Mouse (Mus musculus) lung, postnatal 0 days (tissue): ENCODE data around the gene Camk1d. TPM values are rescaled to one million over a fixed set of nuclear protein-coding genes. Genes with fewer than 3 reads are reported as not detected.
"Not testable (repeated sequence)": the region's sequence is repeated elsewhere in the genome, so short reads cannot be mapped to it uniquely, and the experiment has no call there.

Source experiments
- ATAC-seq: fragments of 200-750 bp; cut with Nextera tagmentation; 2 replicates; pipeline ENCODE4 v1.8.0; 2017; ENCODE audit warnings: moderate library complexity
- DNase-seq: peaks from one replicate; pipeline ENCODE4 v3.0.0-alpha.2; 2016; ENCODE audit warnings: low spot score
- H3K27ac ChIP-seq: fragments of 300-500 bp; sonication (generic); 2 replicates; pipeline ENCODE4 v1.5.1; 2014; ENCODE audit warnings: antibody characterized with exemption, mild to moderate bottlenecking, low read length, mixed read lengths
- H3K27me3 ChIP-seq: fragments of 300-500 bp; sonication (generic); replicated peaks from 2 replicates; pipeline ENCODE4 v1.6.1; 2014; ENCODE audit warnings: low read length, mixed read lengths; ENCODE audit not compliant: insufficient read depth
- H3K36me3 ChIP-seq: fragments of 300-500 bp; sonication (generic); 2 replicates; pipeline ENCODE4 v1.6.1; 2014; ENCODE audit warnings: low read length, mixed read lengths; ENCODE audit not compliant: insufficient read depth
- H3K4me1 ChIP-seq: fragments of 300-500 bp; sonication (generic); 2 replicates; pipeline ENCODE4 v1.6.1; 2014; ENCODE audit warnings: antibody characterized with exemption, low read depth, low read length, mixed read lengths; ENCODE audit not compliant: insufficient read depth
- H3K4me2 ChIP-seq: fragments of 300-500 bp; sonication (generic); replicated peaks from 2 replicates; pipeline ENCODE4 v1.6.1; 2014; ENCODE audit warnings: low read depth, mild to moderate bottlenecking, low read length, moderate library complexity, mixed read lengths
- H3K4me3 ChIP-seq: fragments of 300-500 bp; sonication (generic); 2 replicates; pipeline ENCODE4 v1.5.1; 2014; ENCODE audit warnings: low read depth, low read length
- H3K9ac ChIP-seq: fragments of 300-500 bp; sonication (generic); replicated peaks from 2 replicates; pipeline ENCODE4 v1.6.1; 2014; ENCODE audit warnings: low read depth, mild to moderate bottlenecking
- H3K9me3 ChIP-seq: fragments of 300-500 bp; sonication (generic); 2 replicates; pipeline ENCODE4 v1.6.1; 2016; ENCODE audit warnings: low read length, mixed read lengths
- CTCF ChIP-seq: IDR thresholded peaks from 2 replicates; pipeline ENCODE4 v1.5.1; 2016; ENCODE audit warnings: antibody characterized with exemption, mild to moderate bottlenecking
- EP300 ChIP-seq: IDR thresholded peaks from 2 replicates; pipeline ENCODE4 v1.6.1; 2016; ENCODE audit warnings: antibody characterized with exemption, mild to moderate bottlenecking, control low read depth
- WGBS: fragments of 180-500 bp; shearing (Covaris S2); extraction: QIAGEN DNeasy Blood & Tissue Kit; methylation state at CpG from one replicate; pipeline ENCODE4 v1.1.7; 2014; 5-methylcytosine and 5-hydroxymethylcytosine counted together
- polyA plus RNA-seq: library from polyadenylated mRNA; unstranded; fragments of >200 nt; fragmentation: Nextera tagmentation; extraction: Ambion mirVana; gene quantifications from 2 replicates; pipeline ENCODE4 v1.2.1, GENCODE M21; 2015

The Camk1d gene
- polyA plus RNA-seq, 1 experiment from 2014 or later = 2.2 TPM

GRCm38 (mm10) chr2:5395873-5396272, 318.4 kb downstream of the Camk1d start:
- DNase-seq (no peak), ATAC-seq (no peak)
- no peak overlapping the region for H3K4me2 ChIP-seq
- H3K4me1 ChIP-seq = no peaks in the 10 kb centered on the region
- TF ChIP-seq EP300 (no peak), CTCF (no peak)
- H3K9ac ChIP-seq = no peak overlapping the region
- no peaks in the 10 kb centered on the region for H3K27me3 ChIP-seq
- no peak overlapping the region for H3K27ac ChIP-seq
- H3K36me3 ChIP-seq = no peaks in the 10 kb centered on the region
- 51% methylated on average over 2 of the region's 2 CpGs for WGBS
- H3K4me3 ChIP-seq = no peak overlapping the region
- no peaks in the 10 kb centered on the region for H3K9me3 ChIP-seq

GRCm38 (mm10) chr2:5392921-5393320, 321.4 kb downstream of the Camk1d start:
- no peak overlapping the region for H3K27ac ChIP-seq
- H3K36me3 ChIP-seq = no peaks in the 10 kb centered on the region
- no peak overlapping the region for H3K4me3 ChIP-seq
- TF ChIP-seq CTCF (no peak), EP300 (no peak)
- H3K27me3 ChIP-seq = no peaks in the 10 kb centered on the region
- no peaks in the 10 kb centered on the region for H3K4me1 ChIP-seq
- DNase-seq (no peak), ATAC-seq (no peak)
- no peak overlapping the region for H3K4me2 ChIP-seq
- no peaks in the 10 kb centered on the region for H3K9me3 ChIP-seq
- no peak overlapping the region for H3K9ac ChIP-seq

- no peak for TF ChIP-seq EP300
- TF ChIP-seq CTCF = no peak
- Histone ChIP-seq H3K4me2 (no peak overlapping the region), H3K36me3 (no peaks in the 10 kb centered on the region), H3K4me3 (no peak overlapping the region), H3K4me1 (no peaks in the 10 kb centered on the region), H3K27me3 (no peaks in the 10 kb centered on the region), H3K9ac (no peak overlapping the region), H3K27ac (no peak overlapping the region), H3K9me3 (no peaks in the 10 kb centered on the region)
- ATAC-seq (no peak), DNase-seq (no peak)
- 67% methylated on average over 4 of the region's 4 CpGs for WGBS
Observed at GRCm38 (mm10) chr2:5392470-5392869, 321.8 kb downstream of the Camk1d start.

- Histone ChIP-seq H3K27ac (no peak overlapping the region), H3K4me3 (no peak overlapping the region), H3K4me1 (no peaks in the 10 kb centered on the region), H3K9ac (no peak overlapping the region), H3K9me3 (no peaks in the 10 kb centered on the region), H3K27me3 (no peaks in the 10 kb centered on the region), H3K36me3 (no peaks in the 10 kb centered on the region), H3K4me2 (no peak overlapping the region)
- DNase-seq = no peak
- WGBS = 91% methylated on average over 7 of the region's 7 CpGs
- no peak for ATAC-seq
- TF ChIP-seq CTCF = no peak
- TF ChIP-seq EP300 = no peak
Observed at GRCm38 (mm10) chr2:5388381-5388780, 325.9 kb downstream of the Camk1d start.

- H3K4me2 ChIP-seq = no peak overlapping the region
- no peak overlapping the region for H3K27ac ChIP-seq
- WGBS = 46% methylated on average over 12 of the region's 12 CpGs
- DNase-seq (no peak), ATAC-seq (no peak)
- TF ChIP-seq EP300 (no peak), CTCF (no peak)
- H3K4me3 ChIP-seq = no peak overlapping the region
- no peak overlapping the region for H3K9ac ChIP-seq
- H3K27me3 ChIP-seq = no peaks in the 10 kb centered on the region
- no peaks in the 10 kb centered on the region for H3K36me3 ChIP-seq
- no peaks in the 10 kb centered on the region for H3K9me3 ChIP-seq
- no peaks in the 10 kb centered on the region for H3K4me1 ChIP-seq
Observed at GRCm38 (mm10) chr2:5381712-5382710, 332.3 kb downstream of the Camk1d start.

- H3K27me3 ChIP-seq = no peaks in the 10 kb centered on the region
- H3K9ac ChIP-seq = no peak overlapping the region
- H3K4me2 ChIP-seq = no peak overlapping the region
- H3K9me3 ChIP-seq = no peaks in the 10 kb centered on the region
- no peaks in the 10 kb centered on the region for H3K4me1 ChIP-seq
- DNase-seq (no peak), ATAC-seq (no peak)
- no peak for TF ChIP-seq EP300
- TF ChIP-seq CTCF = no peak
- WGBS = 58% methylated on average over 7 of the region's 7 CpGs
- H3K4me3 ChIP-seq = no peak overlapping the region
- H3K27ac ChIP-seq = no peak overlapping the region
- H3K36me3 ChIP-seq = no peaks in the 10 kb centered on the region
Observed at GRCm38 (mm10) chr2:5380973-5381372, 333.3 kb downstream of the Camk1d start.

GRCm38 (mm10) chr2:5378922-5379321, 335.4 kb downstream of the Camk1d start:
- not testable (repeated sequence) for H3K9me3 ChIP-seq, H3K27ac ChIP-seq, ATAC-seq, H3K4me2 ChIP-seq, H3K36me3 ChIP-seq, H3K27me3 ChIP-seq, H3K4me3 ChIP-seq, H3K4me1 ChIP-seq, H3K9ac ChIP-seq, DNase-seq
- WGBS = 62% methylated on average over 18 of the region's 18 CpGs
